Mouse (Mus musculus): ENCODE measurements around the gene Trmt1. TPM values are rescaled to one million over a fixed set of nuclear protein-coding genes. Genes with fewer than 3 reads are reported as not detected.

Gene Trmt1
- polyA plus RNA-seq, 1 experiment, result 25.1 TPM

- Histone ChIP-seq H3K27ac (replicated peaks; ENCODE audit: low read depth, low read length) (no peak overlapping the region), H3K4me3 (ENCODE audit: insufficient read depth, low read depth, low read length) (no peak overlapping the region), H3K4me1 (ENCODE audit: control insufficient read depth, insufficient read depth, insufficient read length, low read length) (0 out of 2 replicates have a peak, but pooled peaks cover 5% of the 10 kb centered on the region)
Measured at GRCm38 (mm10) chr8:84697166-84698130, 11.3 kb downstream of the Trmt1 start.

GRCm38 (mm10) chr8:84698288-84698687 lies 12.2 kb downstream of the Trmt1 start:
- H3K27ac ChIP-seq (replicated peaks; ENCODE audit: low read depth, low read length), result peak overlapping the region; percentile 41; the same call in 1 of the 2 replicates
- H3K4me3 ChIP-seq (ENCODE audit: insufficient read depth, low read depth, low read length), result no peak overlapping the region
- peaks cover 9% of the 10 kb centered on the region for H3K4me1 ChIP-seq (ENCODE audit: control insufficient read depth, insufficient read depth, insufficient read length, low read length)

- Histone ChIP-seq H3K27ac (replicated peaks; ENCODE audit: low read depth, low read length) (peak overlapping the region; percentile 80), H3K4me1 (ENCODE audit: control insufficient read depth, insufficient read depth, insufficient read length, low read length) (peaks cover 14% of the 10 kb centered on the region), H3K4me3 (ENCODE audit: insufficient read depth, low read depth, low read length) (peak overlapping the region; percentile 55)
Measured at GRCm38 (mm10) chr8:84698929-84699401, 12.9 kb downstream of the Trmt1 start.

GRCm38 (mm10) chr8:84699861-84700322 lies 13.8 kb downstream of the Trmt1 start:
- Histone ChIP-seq H3K4me1 (ENCODE audit: control insufficient read depth, insufficient read depth, insufficient read length, low read length) (peaks cover 17% of the 10 kb centered on the region), H3K27ac (replicated peaks; ENCODE audit: low read depth, low read length) (peak overlapping the region; percentile 80), H3K4me3 (ENCODE audit: insufficient read depth, low read depth, low read length) (peak overlapping the region; percentile 55; the same call in 1 of the 2 replicates)

GRCm38 (mm10) chr8:84700526-84700925 lies 14.4 kb downstream of the Trmt1 start:
- Histone ChIP-seq H3K27ac (replicated peaks; ENCODE audit: low read depth, low read length) (peak overlapping the region; percentile 73), H3K4me3 (ENCODE audit: insufficient read depth, low read depth, low read length) (no peak overlapping the region), H3K4me1 (ENCODE audit: control insufficient read depth, insufficient read depth, insufficient read length, low read length) (peaks cover 20% of the 10 kb centered on the region)

GRCm38 (mm10) chr8:84700941-84701911 lies 15.1 kb downstream of the Trmt1 start, which contains the start of gene Lyl1:
Lyl1 (plus strand) TSS chr8:84701457.
- Histone ChIP-seq H3K27ac (replicated peaks; ENCODE audit: low read depth, low read length) (peak within 1 kb of the TSS; percentile 96), H3K4me3 (ENCODE audit: insufficient read depth, low read depth, low read length) (peak within 1 kb of the TSS; percentile 70), H3K4me1 (ENCODE audit: control insufficient read depth, insufficient read depth, insufficient read length, low read length) (peaks cover 20% of the 10 kb centered on the region)

GRCm38 (mm10) chr8:84702561-84702960 lies 16.5 kb downstream of the Trmt1 start:
- H3K4me3 ChIP-seq (ENCODE audit: insufficient read depth, low read depth, low read length), result peak overlapping the region; percentile 70
- peak overlapping the region; percentile 96 for H3K27ac ChIP-seq (replicated peaks; ENCODE audit: low read depth, low read length)
- H3K4me1 ChIP-seq (ENCODE audit: control insufficient read depth, insufficient read depth, insufficient read length, low read length), result peaks cover 24% of the 10 kb centered on the region

- Histone ChIP-seq H3K4me3 (ENCODE audit: insufficient read depth, low read depth, low read length) (peak overlapping the region; percentile 70), H3K27ac (replicated peaks; ENCODE audit: low read depth, low read length) (peak overlapping the region; percentile 96), H3K4me1 (ENCODE audit: control insufficient read depth, insufficient read depth, insufficient read length, low read length) (peaks cover 24% of the 10 kb centered on the region)
Measured at GRCm38 (mm10) chr8:84702963-84703465, 16.9 kb downstream of the Trmt1 start.

- peak overlapping the region; percentile 70 for H3K4me3 ChIP-seq (ENCODE audit: insufficient read depth, low read depth, low read length)
- H3K27ac ChIP-seq (replicated peaks; ENCODE audit: low read depth, low read length), result peak overlapping the region; percentile 96
- H3K4me1 ChIP-seq (ENCODE audit: control insufficient read depth, insufficient read depth, insufficient read length, low read length), result peaks cover 24% of the 10 kb centered on the region
Measured at GRCm38 (mm10) chr8:84703466-84704249, 17.6 kb downstream of the Trmt1 start.

GRCm38 (mm10) chr8:84704356-84704755 lies 18.2 kb downstream of the Trmt1 start:
- peaks cover 24% of the 10 kb centered on the region for H3K4me1 ChIP-seq (ENCODE audit: control insufficient read depth, insufficient read depth, insufficient read length, low read length)
- peak overlapping the region; percentile 57 for H3K4me3 ChIP-seq (ENCODE audit: insufficient read depth, low read depth, low read length)
- H3K27ac ChIP-seq (replicated peaks; ENCODE audit: low read depth, low read length), result peak overlapping the region; percentile 55

- Histone ChIP-seq H3K4me1 (ENCODE audit: control insufficient read depth, insufficient read depth, insufficient read length, low read length) (peaks cover 23% of the 10 kb centered on the region), H3K4me3 (ENCODE audit: insufficient read depth, low read depth, low read length) (peak overlapping the region; percentile 57), H3K27ac (replicated peaks; ENCODE audit: low read depth, low read length) (peak overlapping the region; percentile 49)
Measured at GRCm38 (mm10) chr8:84704867-84705831, 19.0 kb downstream of the Trmt1 start.

- Histone ChIP-seq H3K4me3 (ENCODE audit: insufficient read depth, low read depth, low read length) (peak overlapping the region; percentile 57), H3K4me1 (ENCODE audit: control insufficient read depth, insufficient read depth, insufficient read length, low read length) (peaks cover 20% of the 10 kb centered on the region), H3K27ac (replicated peaks; ENCODE audit: low read depth, low read length) (no peak overlapping the region)
Measured at GRCm38 (mm10) chr8:84705960-84706359, 19.9 kb downstream of the Trmt1 start.

All from brown adipose tissue, adult 24 weeks (tissue).